Mouse (Mus musculus): ENCODE results near the gene Dtnb. TPM values are rescaled to one million over a fixed set of nuclear protein-coding genes. Genes with fewer than 3 reads are reported as not detected.

The Dtnb gene
- polyA plus RNA-seq, 1 experiment from 2014 or later, result 14.2 TPM

- no peak for ATAC-seq (replicated peaks; ENCODE audit: extremely low read depth, insufficient read depth, low FRiP score)
- Histone ChIP-seq H3K4me1 (ENCODE audit: control insufficient read depth, insufficient read depth, low read length) (peaks cover 26% of the 10 kb centered on the region), H3K4me2 (ENCODE audit: low read depth, low read length) (no peak overlapping the region), H3K27ac (ENCODE audit: low read length) (no peak overlapping the region), H3K9ac (ENCODE audit: low read length) (no peak overlapping the region), H3K9me3 (replicated peaks; ENCODE audit: control insufficient read depth, low read length) (no peaks in the 10 kb centered on the region), H3K4me3 (ENCODE audit: low read length) (no peak overlapping the region), H3K27me3 (ENCODE audit: control insufficient read depth, insufficient read depth, low read length) (no peaks in the 10 kb centered on the region), H3K36me3 (ENCODE audit: control insufficient read depth, insufficient read depth) (no peaks in the 10 kb centered on the region)
- 51% methylated on average over 5 of the region's 5 CpGs for WGBS
Observed at GRCm38 (mm10) chr12:3788421-3789051, 216.4 kb downstream of the Dtnb start.

GRCm38 (mm10) chr12:3789626-3790185 lies 217.5 kb downstream of the Dtnb start:
- no peaks in the 10 kb centered on the region for H3K27me3 ChIP-seq (ENCODE audit: control insufficient read depth, insufficient read depth, low read length)
- WGBS, result 74% methylated on average over 5 of the region's 5 CpGs
- no peaks in the 10 kb centered on the region for H3K36me3 ChIP-seq (ENCODE audit: control insufficient read depth, insufficient read depth)
- no peak overlapping the region for H3K9ac ChIP-seq (ENCODE audit: low read length)
- no peak overlapping the region for H3K4me2 ChIP-seq (ENCODE audit: low read depth, low read length)
- ATAC-seq (replicated peaks; ENCODE audit: extremely low read depth, insufficient read depth, low FRiP score), result no peak
- peaks cover 23% of the 10 kb centered on the region for H3K4me1 ChIP-seq (ENCODE audit: control insufficient read depth, insufficient read depth, low read length)
- no peak overlapping the region for H3K4me3 ChIP-seq (ENCODE audit: low read length)
- no peaks in the 10 kb centered on the region for H3K9me3 ChIP-seq (replicated peaks; ENCODE audit: control insufficient read depth, low read length)
- no peak overlapping the region for H3K27ac ChIP-seq (ENCODE audit: low read length)

- no peak overlapping the region for H3K27ac ChIP-seq (ENCODE audit: low read length)
- no peaks in the 10 kb centered on the region for H3K36me3 ChIP-seq (ENCODE audit: control insufficient read depth, insufficient read depth)
- no peaks in the 10 kb centered on the region for H3K27me3 ChIP-seq (ENCODE audit: control insufficient read depth, insufficient read depth, low read length)
- ATAC-seq (replicated peaks; ENCODE audit: extremely low read depth, insufficient read depth, low FRiP score), result no peak
- H3K9ac ChIP-seq (ENCODE audit: low read length), result no peak overlapping the region
- no peaks in the 10 kb centered on the region for H3K9me3 ChIP-seq (replicated peaks; ENCODE audit: control insufficient read depth, low read length)
- H3K4me1 ChIP-seq (ENCODE audit: control insufficient read depth, insufficient read depth, low read length), result peaks cover 16% of the 10 kb centered on the region
- 37% methylated on average over 7 of the region's 7 CpGs for WGBS
- H3K4me3 ChIP-seq (ENCODE audit: low read length), result peak overlapping the region; percentile 45
- peak overlapping the region; percentile 62 for H3K4me2 ChIP-seq (ENCODE audit: low read depth, low read length)
Observed at GRCm38 (mm10) chr12:3791257-3791656, 219.1 kb downstream of the Dtnb start.

GRCm38 (mm10) chr12:3791732-3792131 lies 219.6 kb downstream of the Dtnb start:
- Histone ChIP-seq H3K27ac (ENCODE audit: low read length) (no peak overlapping the region), H3K9ac (ENCODE audit: low read length) (peak overlapping the region; percentile 66), H3K4me2 (ENCODE audit: low read depth, low read length) (peak overlapping the region; percentile 62), H3K4me1 (ENCODE audit: control insufficient read depth, insufficient read depth, low read length) (peaks cover 14% of the 10 kb centered on the region), H3K9me3 (replicated peaks; ENCODE audit: control insufficient read depth, low read length) (no peaks in the 10 kb centered on the region), H3K4me3 (ENCODE audit: low read length) (peak overlapping the region; percentile 45), H3K36me3 (ENCODE audit: control insufficient read depth, insufficient read depth) (no peaks in the 10 kb centered on the region), H3K27me3 (ENCODE audit: control insufficient read depth, insufficient read depth, low read length) (no peaks in the 10 kb centered on the region)
- WGBS, result under 1% methylated on average over 22 of the region's 22 CpGs
- ATAC-seq (replicated peaks; ENCODE audit: extremely low read depth, insufficient read depth, low FRiP score), result peak; percentile 87

GRCm38 (mm10) chr12:3792248-3792647 lies 220.1 kb downstream of the Dtnb start:
- Histone ChIP-seq H3K36me3 (ENCODE audit: control insufficient read depth, insufficient read depth) (no peaks in the 10 kb centered on the region), H3K27ac (ENCODE audit: low read length) (no peak overlapping the region), H3K9ac (ENCODE audit: low read length) (peak overlapping the region; percentile 66), H3K27me3 (ENCODE audit: control insufficient read depth, insufficient read depth, low read length) (no peaks in the 10 kb centered on the region), H3K4me3 (ENCODE audit: low read length) (peak overlapping the region; percentile 45), H3K4me2 (ENCODE audit: low read depth, low read length) (peak overlapping the region; percentile 62), H3K4me1 (ENCODE audit: control insufficient read depth, insufficient read depth, low read length) (peaks cover 9% of the 10 kb centered on the region), H3K9me3 (replicated peaks; ENCODE audit: control insufficient read depth, low read length) (no peaks in the 10 kb centered on the region)
- WGBS, result 20% methylated on average over 8 of the region's 8 CpGs
- ATAC-seq (replicated peaks; ENCODE audit: extremely low read depth, insufficient read depth, low FRiP score), result no peak

GRCm38 (mm10) chr12:3795569-3795968 lies 223.4 kb downstream of the Dtnb start:
- no peak overlapping the region for H3K4me2 ChIP-seq (ENCODE audit: low read depth, low read length)
- 20% methylated on average over 4 of the region's 4 CpGs for WGBS
- H3K27ac ChIP-seq (ENCODE audit: low read length), result no peak overlapping the region
- ATAC-seq (replicated peaks; ENCODE audit: extremely low read depth, insufficient read depth, low FRiP score), result no peak
- H3K4me3 ChIP-seq (ENCODE audit: low read length), result no peak overlapping the region
- H3K9me3 ChIP-seq (replicated peaks; ENCODE audit: control insufficient read depth, low read length), result no peaks in the 10 kb centered on the region
- peaks cover 3% of the 10 kb centered on the region; the same call in 1 of the 2 replicates for H3K4me1 ChIP-seq (ENCODE audit: control insufficient read depth, insufficient read depth, low read length)
- H3K36me3 ChIP-seq (ENCODE audit: control insufficient read depth, insufficient read depth), result no peaks in the 10 kb centered on the region
- H3K9ac ChIP-seq (ENCODE audit: low read length), result no peak overlapping the region
- H3K27me3 ChIP-seq (ENCODE audit: control insufficient read depth, insufficient read depth, low read length), result no peaks in the 10 kb centered on the region

GRCm38 (mm10) chr12:3799551-3799950 lies 227.4 kb downstream of the Dtnb start:
- Histone ChIP-seq H3K4me1 (ENCODE audit: control insufficient read depth, insufficient read depth, low read length) (no peaks in the 10 kb centered on the region), H3K4me2 (ENCODE audit: low read depth, low read length) (no peak overlapping the region), H3K27me3 (ENCODE audit: control insufficient read depth, insufficient read depth, low read length) (no peaks in the 10 kb centered on the region), H3K9ac (ENCODE audit: low read length) (no peak overlapping the region), H3K27ac (ENCODE audit: low read length) (no peak overlapping the region), H3K4me3 (ENCODE audit: low read length) (no peak overlapping the region), H3K36me3 (ENCODE audit: control insufficient read depth, insufficient read depth) (no peaks in the 10 kb centered on the region), H3K9me3 (replicated peaks; ENCODE audit: control insufficient read depth, low read length) (no peaks in the 10 kb centered on the region)
- no peak for ATAC-seq (replicated peaks; ENCODE audit: extremely low read depth, insufficient read depth, low FRiP score)
- 71% methylated on average over 1 of the region's 1 CpGs for WGBS

GRCm38 (mm10) chr12:3805852-3806251 lies 233.7 kb downstream of the Dtnb start, which contains the start of gene Dnmt3a:
Dnmt3a (plus strand) TSS chr12:3806007.
- H3K36me3 ChIP-seq (ENCODE audit: control insufficient read depth, insufficient read depth), result no peaks in the 10 kb centered on the region
- H3K27me3 ChIP-seq (ENCODE audit: control insufficient read depth, insufficient read depth, low read length), result no peaks in the 10 kb centered on the region
- H3K9me3 ChIP-seq (replicated peaks; ENCODE audit: control insufficient read depth, low read length), result no peaks in the 10 kb centered on the region
- peak within 1 kb of the TSS; percentile 88 for H3K4me3 ChIP-seq (ENCODE audit: low read length)
- no peak for ATAC-seq (replicated peaks; ENCODE audit: extremely low read depth, insufficient read depth, low FRiP score)
- H3K4me1 ChIP-seq (ENCODE audit: control insufficient read depth, insufficient read depth, low read length), result peaks cover 30% of the 10 kb centered on the region
- peak within 1 kb of the TSS; percentile 97 for H3K27ac ChIP-seq (ENCODE audit: low read length)
- H3K4me2 ChIP-seq (ENCODE audit: low read depth, low read length), result peak within 1 kb of the TSS; percentile 82
- peak within 1 kb of the TSS; percentile 93 for H3K9ac ChIP-seq (ENCODE audit: low read length)
- 17% methylated on average over 4 of the region's 4 CpGs for WGBS

GRCm38 (mm10) chr12:3806271-3806684 lies 234.1 kb downstream of the Dtnb start:
- H3K4me3 ChIP-seq (ENCODE audit: low read length), result peak overlapping the region; percentile 88
- H3K36me3 ChIP-seq (ENCODE audit: control insufficient read depth, insufficient read depth), result no peaks in the 10 kb centered on the region
- H3K27ac ChIP-seq (ENCODE audit: low read length), result peak overlapping the region; percentile 97
- no peaks in the 10 kb centered on the region for H3K27me3 ChIP-seq (ENCODE audit: control insufficient read depth, insufficient read depth, low read length)
- ATAC-seq (replicated peaks; ENCODE audit: extremely low read depth, insufficient read depth, low FRiP score), result peak; percentile 78
- H3K4me1 ChIP-seq (ENCODE audit: control insufficient read depth, insufficient read depth, low read length), result peaks cover 34% of the 10 kb centered on the region
- H3K9me3 ChIP-seq (replicated peaks; ENCODE audit: control insufficient read depth, low read length), result no peaks in the 10 kb centered on the region
- H3K9ac ChIP-seq (ENCODE audit: low read length), result peak overlapping the region; percentile 93
- H3K4me2 ChIP-seq (ENCODE audit: low read depth, low read length), result peak overlapping the region; percentile 82
- WGBS, result 2% methylated on average over 29 of the region's 41 CpGs
